Mouse (Mus musculus) cerebellum, adult 2 months (tissue): ENCODE measurements at regions not wholly inside any gene's neighbourhood (a gene's known extent, or its start where the extent isn't known, plus 50 kb on each side); places are given as distances from the start of the nearest gene placed in this dataset.

ENCODE experiments used
- DNase-seq, 2 experiments: peaks; one replicate each; pipeline ENCODE4 v3.0.0; 2021
- H3K27ac ChIP-seq: fragments of 200-500 bp; 2 replicates; pipeline ENCODE4 v1.5.1; 2012; ENCODE audit warnings: low read length, control low read depth, inconsistent platforms; ENCODE audit not compliant: insufficient read depth
- H3K27me3 ChIP-seq: fragments of 200-500 bp; 2 replicates; pipeline ENCODE4 v1.6.1; 2012; ENCODE audit warnings: inconsistent platforms, mild to moderate bottlenecking, low read length, moderate library complexity; ENCODE audit not compliant: control insufficient read depth, insufficient read depth
- H3K4me1 ChIP-seq: fragments of 200-500 bp; 2 replicates; pipeline ENCODE4 v1.6.1; 2011; ENCODE audit warnings: low read length; ENCODE audit not compliant: control insufficient read depth, insufficient read depth
- H3K4me3 ChIP-seq: fragments of 200-500 bp; replicated peaks from 2 replicates; pipeline ENCODE3; 2011; ENCODE audit warnings: mild to moderate bottlenecking, low read depth, low read length, control low read depth; ENCODE audit not compliant: insufficient read depth
- CTCF ChIP-seq: fragments of 200-500 bp; IDR thresholded peaks from 2 replicates; pipeline ENCODE4 v1.5.1; 2011; ENCODE audit warnings: low read depth, mild to moderate bottlenecking, control low read depth, low read length, moderate library complexity, borderline replicate concordance; ENCODE audit not compliant: insufficient read depth
- POLR2A ChIP-seq: fragments of 200-500 bp; IDR thresholded peaks from 2 replicates; pipeline ENCODE4 v1.6.1; 2011; ENCODE audit warnings: low read length, control low read depth, borderline replicate concordance; ENCODE audit not compliant: insufficient read depth
- WGBS: fragments of 180-500 bp; shearing (Covaris S2); methylation state at CpG from one replicate; pipeline ENCODE4 v1.1.7; 2018; 5-methylcytosine and 5-hydroxymethylcytosine counted together

- no peak overlapping the region for H3K4me3 ChIP-seq
- no peak overlapping the region for H3K27ac ChIP-seq
- no peaks in the 10 kb centered on the region for H3K27me3 ChIP-seq
- TF ChIP-seq CTCF (no peak), POLR2A (no peak)
- WGBS = 60% methylated on average over 1 of the region's 1 CpGs
- DNase-seq = no peak
- no peaks in the 10 kb centered on the region for H3K4me1 ChIP-seq
These were observed 394.7 kb downstream of the 4933405O20Rik start for GRCm38 (mm10) chr7:50993707-50994106.

GRCm38 (mm10) chr7:51041899-51042667 lies 443.1 kb downstream of the 4933405O20Rik start:
- 27% methylated on average over 3 of the region's 3 CpGs for WGBS
- no peak for TF ChIP-seq CTCF
- no peak for TF ChIP-seq POLR2A
- Histone ChIP-seq H3K4me1 (no peaks in the 10 kb centered on the region), H3K27me3 (no peaks in the 10 kb centered on the region), H3K27ac (no peak overlapping the region), H3K4me3 (no peak overlapping the region)
- DNase-seq = no peak

GRCm38 (mm10) chr7:51051496-51051895 lies 452.5 kb downstream of the 4933405O20Rik start:
- H3K4me1 ChIP-seq = no peaks in the 10 kb centered on the region
- no peak overlapping the region for H3K4me3 ChIP-seq
- H3K27ac ChIP-seq = no peak overlapping the region
- WGBS = 89% methylated on average over 3 of the region's 3 CpGs
- DNase-seq = no peak
- no peaks in the 10 kb centered on the region for H3K27me3 ChIP-seq
- no peak for TF ChIP-seq CTCF
- TF ChIP-seq POLR2A = no peak

- DNase-seq = no peak
- Histone ChIP-seq H3K4me1 (no peaks in the 10 kb centered on the region), H3K27me3 (no peaks in the 10 kb centered on the region), H3K4me3 (no peak overlapping the region), H3K27ac (no peak overlapping the region)
- WGBS = 34% methylated on average over 1 of the region's 1 CpGs
- TF ChIP-seq POLR2A = no peak
- TF ChIP-seq CTCF = no peak
These were observed 442.5 kb upstream of the Ano5 start for GRCm38 (mm10) chr7:51068376-51068775.

DNA sequence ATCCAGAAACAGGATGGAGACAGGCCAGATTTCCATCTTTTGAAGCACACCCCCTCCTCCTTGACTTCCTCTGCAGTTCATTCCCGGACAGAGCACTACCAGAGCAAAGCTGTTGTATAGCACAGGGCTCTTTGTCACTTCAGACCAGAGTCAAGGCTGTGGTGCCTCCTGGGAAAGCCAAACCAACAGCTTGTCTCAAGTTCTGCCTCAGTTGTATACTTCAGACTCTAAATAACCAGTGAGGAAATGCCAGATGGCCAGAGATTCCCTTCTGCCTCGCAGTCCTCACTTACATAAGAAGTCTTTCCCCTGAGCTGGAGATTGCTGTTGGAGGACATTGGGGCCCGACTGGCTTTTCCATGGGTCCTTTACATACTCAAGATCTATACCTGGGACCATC lies 417.1 kb upstream of the Ano5 start:
- H3K4me1 ChIP-seq = no peaks in the 10 kb centered on the region
- DNase-seq = no peak
- H3K27ac ChIP-seq = no peak overlapping the region
- 59% methylated on average over 3 of the region's 3 CpGs for WGBS
- H3K27me3 ChIP-seq = no peaks in the 10 kb centered on the region; the same call in 1 of the 2 replicates
- TF ChIP-seq CTCF (no peak), POLR2A (no peak)
- no peak overlapping the region for H3K4me3 ChIP-seq

GRCm38 (mm10) chr7:51101166-51101565 lies 409.7 kb upstream of the Ano5 start:
- Histone ChIP-seq H3K4me3 (no peak overlapping the region), H3K27me3 (no peaks in the 10 kb centered on the region), H3K4me1 (no peaks in the 10 kb centered on the region), H3K27ac (no peak overlapping the region)
- WGBS = 49% methylated on average over 2 of the region's 2 CpGs
- TF ChIP-seq POLR2A (no peak), CTCF (no peak)
- DNase-seq = no peak

GRCm38 (mm10) chr7:51140796-51141195 lies 370.0 kb upstream of the Ano5 start:
- Histone ChIP-seq H3K4me3 (no peak overlapping the region), H3K4me1 (no peaks in the 10 kb centered on the region), H3K27ac (no peak overlapping the region), H3K27me3 (no peaks in the 10 kb centered on the region)
- no peak for TF ChIP-seq POLR2A
- no peak for TF ChIP-seq CTCF
- WGBS = 78% methylated on average over 4 of the region's 4 CpGs
- DNase-seq = no peak

DNA sequence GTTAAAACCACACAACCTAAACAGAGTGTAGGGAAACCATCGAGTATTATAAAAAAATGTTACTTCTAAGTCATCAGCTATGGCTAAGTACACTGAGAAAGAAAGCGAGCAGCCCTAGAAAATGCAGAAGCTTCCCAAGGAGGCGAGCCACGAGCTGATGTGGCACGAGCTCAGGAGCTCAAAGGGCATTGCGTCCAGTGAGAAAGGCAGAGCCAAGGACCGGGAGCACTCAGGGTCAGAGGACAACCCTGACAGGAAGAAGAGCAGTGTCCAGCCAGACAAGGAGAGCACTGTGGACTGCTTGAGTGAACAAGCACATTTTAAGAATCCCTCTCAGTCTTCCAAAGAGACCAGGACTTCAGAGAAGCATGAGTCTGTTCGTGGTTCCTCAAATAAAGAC lies 335.6 kb upstream of the Ano5 start:
- TF ChIP-seq CTCF = no peak
- TF ChIP-seq POLR2A = no peak

More for the DNA sequence above, 335.6 kb upstream of the Ano5 start:
- no peaks in the 10 kb centered on the region for H3K27me3 ChIP-seq
- H3K27ac ChIP-seq = no peak overlapping the region
- H3K4me1 ChIP-seq = no peaks in the 10 kb centered on the region
- no peak for DNase-seq
- H3K4me3 ChIP-seq = no peak overlapping the region
- WGBS = 83% methylated on average over 8 of the region's 8 CpGs
